Mouse (Mus musculus) CH12.LX (cell line): Measurements from ENCODE around the gene Agbl2.

ENCODE experiments used
- CHD2 ChIP-seq: IDR thresholded peaks from 2 replicates; pipeline ENCODE4 v1.6.1; 2011; ENCODE audit warnings: low read length, improper control_type of control experiment
- CTCF ChIP-seq, 2 experiments: IDR thresholded peaks in 1 of 2; conservative IDR thresholded peaks in 1 of 2; 2 replicates each; pipeline ENCODE4 v1.5.1; 2011 to 2012; ENCODE audit warnings: low read depth in 2 of 2, low read length in 2 of 2, improper control_type of control experiment in 1 of 2, inconsistent platforms in 1 of 2, mild to moderate bottlenecking in 1 of 2, moderate library complexity in 1 of 2
- TCF12 ChIP-seq: IDR thresholded peaks from 2 replicates; pipeline ENCODE4 v1.6.1; 2014; ENCODE audit warnings: low read depth, mild to moderate bottlenecking, inconsistent platforms, low read length, improper control_type of control experiment

GRCm38 (mm10) chr2:90738801-90739200 is 43.7 kb upstream of the Agbl2 start:
- TF ChIP-seq CTCF (conservative IDR thresholded peaks at IDR 0.05 in 1 of 2, IDR thresholded peaks at IDR 0.05 in 1 of 2; ENCODE audit: low read depth in 2 of 2, low read length in 2 of 2) (no peak), TCF12 (no peak), CHD2 (no peak)
